Mouse (Mus musculus) hindbrain, embryonic 13.5 days (tissue): Measurements from ENCODE around the gene Tbc1d25. TPM values are rescaled to one million over a fixed set of nuclear protein-coding genes. Genes with fewer than 3 reads are reported as not detected.

Source experiments
- ATAC-seq: fragments of 200-750 bp; cut with Nextera tagmentation; 2 replicates; pipeline ENCODE4 v1.8.0; 2017; ENCODE audit warnings: moderate TSS enrichment; ENCODE audit not compliant: low FRiP score
- H3K27ac ChIP-seq: fragments of 300-500 bp; sonication (generic); 2 replicates; pipeline ENCODE4 v1.5.1; 2015; ENCODE audit warnings: inconsistent platforms, mild to moderate bottlenecking, moderate library complexity
- H3K27me3 ChIP-seq: fragments of 300-500 bp; sonication (generic); 2 replicates; pipeline ENCODE4 v1.6.1; 2015; ENCODE audit warnings: mild to moderate bottlenecking, inconsistent platforms
- H3K36me3 ChIP-seq: fragments of 300-500 bp; sonication (generic); 2 replicates; pipeline ENCODE4 v1.6.1; 2015; ENCODE audit warnings: mild to moderate bottlenecking, inconsistent platforms
- H3K4me1 ChIP-seq: fragments of 300-500 bp; sonication (generic); replicated peaks from 2 replicates; pipeline ENCODE4 v1.6.1; 2015; ENCODE audit warnings: inconsistent platforms
- H3K4me2 ChIP-seq: fragments of 300-500 bp; sonication (generic); 2 replicates; pipeline ENCODE4 v1.6.1; 2015; ENCODE audit warnings: inconsistent platforms, mild to moderate bottlenecking, moderate library complexity
- H3K4me3 ChIP-seq: fragments of 300-500 bp; sonication (generic); 2 replicates; pipeline ENCODE4 v1.5.1; 2015; ENCODE audit warnings: mild to moderate bottlenecking, inconsistent platforms
- H3K9ac ChIP-seq: fragments of 300-500 bp; sonication (generic); 2 replicates; pipeline ENCODE4 v1.6.1; 2015; ENCODE audit warnings: mild to moderate bottlenecking, inconsistent platforms
- H3K9me3 ChIP-seq: fragments of 300-500 bp; sonication (generic); 2 replicates; pipeline ENCODE4 v1.6.1; 2016; ENCODE audit warnings: inconsistent platforms
- WGBS: fragments of 180-500 bp; shearing (Covaris S2); methylation state at CpG from one replicate; pipeline ENCODE4 v1.1.7; 2015; 5-methylcytosine and 5-hydroxymethylcytosine counted together
- polyA plus RNA-seq: library from polyadenylated mRNA; unstranded; fragments of >200 nt; fragmentation: Nextera tagmentation; extraction: Ambion mirVana; gene quantifications from 2 replicates; pipeline ENCODE4 v1.2.1, GENCODE M21; 2015

Tbc1d25 gene
- polyA plus RNA-seq, 1 experiment from 2014 or later, result 19.8 TPM

DNA sequence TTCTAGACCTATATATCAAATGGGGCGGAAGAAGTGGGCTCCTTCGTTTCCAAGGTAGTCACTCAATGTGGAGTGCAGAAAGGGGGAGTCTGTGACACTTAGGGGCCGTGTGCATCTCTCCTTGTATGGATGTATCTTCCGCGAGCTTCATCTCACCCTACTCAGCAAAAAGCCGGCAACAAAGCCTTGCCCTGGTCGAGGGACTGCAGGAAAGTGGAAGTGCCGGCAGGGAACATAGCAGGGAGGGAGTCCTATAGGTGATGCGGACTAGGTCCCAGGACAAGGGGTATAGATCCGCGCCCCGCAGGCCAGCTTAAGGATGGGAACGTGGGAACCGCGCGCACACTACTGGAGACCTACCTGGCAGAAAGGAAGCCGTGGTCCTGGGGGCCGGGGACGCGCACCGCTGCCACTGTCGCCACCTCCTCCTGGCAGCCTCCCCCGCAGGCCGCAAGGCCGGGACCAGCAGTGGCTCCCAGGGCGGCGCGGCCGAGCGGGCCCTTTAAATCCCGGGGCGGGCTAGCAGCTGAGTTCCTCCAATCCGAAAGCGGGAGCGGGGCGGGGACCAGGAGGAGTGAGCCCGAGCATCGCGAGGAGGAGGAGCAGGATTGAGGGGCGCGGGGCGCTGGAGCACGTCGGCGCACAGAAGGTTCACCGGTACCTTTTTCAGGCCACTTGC, 30.2 kb upstream of the Tbc1d25 start, which contains the start of gene Porcn:
TSS of gene Porcn (minus strand) at position 511 of the 679 bp plus-strand sequence.
- H3K27ac ChIP-seq, result peak within 1 kb of the TSS; percentile 70
- no peaks in the 10 kb centered on the region for H3K27me3 ChIP-seq
- peak within 1 kb of the TSS; percentile 53 for H3K4me3 ChIP-seq
- H3K4me2 ChIP-seq, result peak within 1 kb of the TSS; percentile 58
- H3K4me1 ChIP-seq, result peaks cover 10% of the 10 kb centered on the region
- no peaks in the 10 kb centered on the region; the same call in 1 of the 2 replicates for H3K9me3 ChIP-seq
- peaks cover 12% of the 10 kb centered on the region; the same call in 1 of the 2 replicates for H3K36me3 ChIP-seq
- 21% methylated on average over 31 of the region's 46 CpGs for WGBS
- H3K9ac ChIP-seq, result peak within 1 kb of the TSS; percentile 74
- peak; percentile 95 for ATAC-seq

DNA sequence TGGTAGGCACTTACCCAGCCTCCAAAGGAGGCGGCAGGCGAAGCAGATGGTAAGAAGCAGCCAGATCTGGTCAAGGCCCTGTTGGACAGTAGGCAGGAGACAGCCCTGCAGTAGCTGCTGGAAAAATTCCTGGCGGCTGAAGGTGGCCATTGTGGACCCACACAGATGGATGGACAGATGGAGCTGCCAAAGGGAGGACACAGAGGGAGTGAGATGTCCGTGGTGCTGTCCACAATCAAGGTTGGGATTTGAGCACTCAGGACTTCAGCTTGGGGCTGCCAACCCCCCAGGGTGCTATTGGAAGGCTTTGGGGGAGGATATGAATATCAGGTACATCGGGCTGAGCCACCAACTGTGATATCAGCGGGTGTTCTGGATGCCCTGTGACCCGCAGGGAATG, 29.6 kb upstream of the Tbc1d25 start:
- peak; percentile 10; the same call in 1 of the 2 replicates for ATAC-seq
- H3K4me1 ChIP-seq, result peaks cover 10% of the 10 kb centered on the region
- H3K4me2 ChIP-seq, result peak overlapping the region; percentile 58
- H3K27ac ChIP-seq, result peak overlapping the region; percentile 70; the same call in 1 of the 2 replicates
- H3K4me3 ChIP-seq, result peak overlapping the region; percentile 53
- peak overlapping the region; percentile 74 for H3K9ac ChIP-seq
- H3K36me3 ChIP-seq, result peaks cover 18% of the 10 kb centered on the region; the same call in 1 of the 2 replicates
- no peaks in the 10 kb centered on the region for H3K27me3 ChIP-seq
- 37% methylated on average over 7 of the region's 7 CpGs for WGBS
- H3K9me3 ChIP-seq, result no peaks in the 10 kb centered on the region; the same call in 1 of the 2 replicates

DNA sequence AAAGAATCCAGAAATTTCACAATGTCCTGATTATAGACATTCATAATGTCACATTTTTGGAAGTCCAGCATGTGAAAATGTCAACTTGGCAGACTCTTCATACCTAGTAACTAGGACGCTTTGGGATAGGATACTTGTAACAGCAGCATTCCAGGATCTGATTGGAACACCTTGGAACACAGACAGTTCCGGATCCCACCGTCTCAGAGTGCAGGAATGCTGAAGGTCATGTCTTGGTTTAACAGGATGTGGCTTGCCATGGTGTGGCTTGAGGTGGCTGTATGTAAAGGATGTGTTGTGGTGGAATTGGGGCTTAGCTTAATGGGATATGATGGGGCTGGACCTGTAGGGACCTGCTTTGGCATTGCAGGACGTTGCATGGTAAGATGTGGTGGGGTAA, 29.1 kb upstream of the Tbc1d25 start:
- peak overlapping the region; percentile 53 for H3K4me3 ChIP-seq
- H3K36me3 ChIP-seq, result peaks cover 18% of the 10 kb centered on the region; the same call in 1 of the 2 replicates
- ATAC-seq, result no peak
- H3K9ac ChIP-seq, result peak overlapping the region; percentile 74; the same call in 1 of the 2 replicates
- H3K9me3 ChIP-seq, result no peaks in the 10 kb centered on the region; the same call in 1 of the 2 replicates
- 74% methylated on average over 4 of the region's 4 CpGs for WGBS
- H3K4me1 ChIP-seq, result peaks cover 10% of the 10 kb centered on the region
- no peak overlapping the region for H3K27ac ChIP-seq
- H3K27me3 ChIP-seq, result no peaks in the 10 kb centered on the region
- peak overlapping the region; percentile 58 for H3K4me2 ChIP-seq

DNA sequence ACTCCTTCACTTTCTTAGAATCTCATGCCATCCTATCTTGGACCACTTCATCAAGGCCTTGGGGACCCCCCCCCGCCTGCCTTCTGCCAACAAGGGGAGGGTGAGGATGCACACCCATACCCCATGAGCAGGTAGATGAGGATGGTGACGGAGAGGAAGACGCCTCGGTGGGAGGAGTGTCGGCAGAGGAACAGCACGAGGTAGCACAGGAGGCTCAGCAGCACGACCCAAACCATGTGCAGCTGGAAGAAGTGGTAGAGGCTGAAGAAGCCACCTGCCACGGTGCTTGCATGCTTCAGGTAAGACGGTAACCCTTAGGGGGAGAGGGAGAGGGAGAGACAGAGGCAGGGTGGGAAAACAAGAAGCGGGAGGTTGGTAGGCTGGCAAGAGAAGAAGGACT, 28.1 kb upstream of the Tbc1d25 start:
- WGBS, result 90% methylated on average over 10 of the region's 10 CpGs
- H3K27me3 ChIP-seq, result no peaks in the 10 kb centered on the region
- H3K4me1 ChIP-seq, result peaks cover 10% of the 10 kb centered on the region
- no peaks in the 10 kb centered on the region; the same call in 1 of the 2 replicates for H3K9me3 ChIP-seq
- H3K27ac ChIP-seq, result no peak overlapping the region
- H3K36me3 ChIP-seq, result peaks cover 24% of the 10 kb centered on the region
- no peak overlapping the region for H3K4me3 ChIP-seq
- no peak overlapping the region for H3K9ac ChIP-seq
- no peak for ATAC-seq
- H3K4me2 ChIP-seq, result no peak overlapping the region

- H3K9me3 ChIP-seq, result no peaks in the 10 kb centered on the region; the same call in 1 of the 2 replicates
- 88% methylated on average over 14 of the region's 14 CpGs for WGBS
- H3K4me2 ChIP-seq, result no peak overlapping the region
- no peak overlapping the region for H3K4me3 ChIP-seq
- no peak overlapping the region for H3K9ac ChIP-seq
- no peak for ATAC-seq
- H3K36me3 ChIP-seq, result peaks cover 30% of the 10 kb centered on the region
- H3K4me1 ChIP-seq, result peaks cover 10% of the 10 kb centered on the region
- H3K27me3 ChIP-seq, result no peaks in the 10 kb centered on the region
- no peak overlapping the region for H3K27ac ChIP-seq
These were observed 27.1 kb upstream of the Tbc1d25 start for GRCm38 (mm10) chrX:8203105-8203504.

GRCm38 (mm10) chrX:8193419-8193723, 17.4 kb upstream of the Tbc1d25 start, which contains the start of gene Ebp:
Ebp (minus strand) TSS chrX:8193512.
- 26% methylated on average over 10 of the region's 10 CpGs for WGBS
- H3K9ac ChIP-seq, result peak within 1 kb of the TSS; percentile 67
- peak within 1 kb of the TSS; percentile 51 for H3K4me3 ChIP-seq
- peak within 1 kb of the TSS; percentile 79 for H3K27ac ChIP-seq
- peaks cover 8% of the 10 kb centered on the region; the same call in 1 of the 2 replicates for H3K4me1 ChIP-seq
- ATAC-seq, result peak; percentile 71
- no peaks in the 10 kb centered on the region; the same call in 1 of the 2 replicates for H3K36me3 ChIP-seq
- H3K4me2 ChIP-seq, result peak within 1 kb of the TSS; percentile 60
- H3K9me3 ChIP-seq, result no peaks in the 10 kb centered on the region
- no peaks in the 10 kb centered on the region for H3K27me3 ChIP-seq

- no peaks in the 10 kb centered on the region for H3K9me3 ChIP-seq
- 18% methylated on average over 38 of the region's 38 CpGs for WGBS
- peak overlapping the region; percentile 60 for H3K4me2 ChIP-seq
- H3K4me1 ChIP-seq, result peaks cover 8% of the 10 kb centered on the region; the same call in 1 of the 2 replicates
- peak overlapping the region; percentile 51 for H3K4me3 ChIP-seq
- no peaks in the 10 kb centered on the region for H3K27me3 ChIP-seq
- peak overlapping the region; percentile 79 for H3K27ac ChIP-seq
- no peaks in the 10 kb centered on the region for H3K36me3 ChIP-seq
- ATAC-seq, result peak; percentile 97
- peak overlapping the region; percentile 67 for H3K9ac ChIP-seq
These were observed 16.8 kb upstream of the Tbc1d25 start for GRCm38 (mm10) chrX:8192640-8193418.

DNA sequence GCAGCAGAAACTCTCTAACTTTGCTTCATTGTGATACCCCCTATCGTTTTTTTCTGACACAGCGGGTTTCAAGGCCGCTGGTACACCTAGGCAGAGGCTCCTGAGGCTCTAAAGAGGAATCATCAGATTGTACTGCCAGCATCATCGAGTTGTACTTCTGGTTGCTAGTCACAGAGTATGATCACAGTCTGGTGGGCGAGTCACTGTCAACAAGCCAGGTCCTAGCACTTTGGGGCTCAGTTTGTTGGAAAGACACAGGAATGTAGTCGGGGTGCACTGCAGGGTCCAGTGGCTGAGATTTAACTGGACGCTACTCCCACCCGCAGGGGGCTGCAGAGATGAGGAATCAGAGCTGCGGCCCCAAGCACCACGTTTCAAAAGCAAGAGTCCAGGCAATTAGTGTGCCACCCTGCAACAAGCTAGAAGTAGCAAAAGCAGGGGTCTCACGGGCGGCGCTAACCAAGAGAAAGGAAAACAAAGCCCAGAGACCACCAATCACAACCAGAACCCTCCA, 16.2 kb upstream of the Tbc1d25 start:
- 18% methylated on average over 13 of the region's 13 CpGs for WGBS
- no peaks in the 10 kb centered on the region for H3K27me3 ChIP-seq
- H3K36me3 ChIP-seq, result no peaks in the 10 kb centered on the region
- H3K9me3 ChIP-seq, result no peaks in the 10 kb centered on the region
- peak overlapping the region; percentile 51 for H3K4me3 ChIP-seq
- ATAC-seq, result no peak; the same call in 1 of the 2 replicates
- peak overlapping the region; percentile 67 for H3K9ac ChIP-seq
- peak overlapping the region; percentile 60 for H3K4me2 ChIP-seq
- peak overlapping the region; percentile 79 for H3K27ac ChIP-seq
- H3K4me1 ChIP-seq, result peaks cover 8% of the 10 kb centered on the region; the same call in 1 of the 2 replicates

DNA sequence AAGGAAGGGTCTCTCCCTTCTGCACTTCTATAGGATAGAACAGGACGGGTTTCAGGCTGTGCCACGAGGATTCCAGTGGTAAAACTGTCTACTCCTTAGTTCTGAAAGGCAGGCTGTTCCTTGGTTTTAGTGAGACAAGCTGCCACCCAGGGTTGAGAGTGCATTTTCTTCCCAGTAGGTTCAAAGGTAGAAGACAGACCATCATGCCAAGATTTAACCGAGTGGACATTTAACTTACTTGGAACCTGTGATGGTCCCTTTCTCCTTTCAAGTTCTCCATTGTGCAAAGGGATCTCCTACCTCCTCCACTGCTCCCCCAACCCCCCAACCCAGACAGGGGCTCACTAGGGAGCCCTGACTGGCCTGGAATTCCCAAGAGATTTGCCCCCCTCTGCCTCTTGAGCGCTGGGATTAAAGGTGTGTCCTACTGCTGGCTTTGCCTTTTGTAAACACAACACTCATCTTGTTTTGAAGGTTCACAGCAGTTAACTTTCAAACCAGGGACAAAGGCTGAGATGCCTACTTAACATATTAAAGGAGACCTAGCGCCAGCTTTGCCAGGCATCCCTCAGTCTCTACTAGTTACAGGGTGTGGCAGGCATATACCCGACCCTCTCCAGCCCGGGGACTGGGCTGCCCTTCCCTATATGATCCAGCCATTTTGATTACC, 7.0 kb upstream of the Tbc1d25 start:
- no peak overlapping the region for H3K27ac ChIP-seq
- no peak for ATAC-seq
- H3K27me3 ChIP-seq, result no peaks in the 10 kb centered on the region
- H3K9me3 ChIP-seq, result no peaks in the 10 kb centered on the region
- no peak overlapping the region for H3K4me3 ChIP-seq
- no peak overlapping the region for H3K9ac ChIP-seq
- 0 out of 2 replicates have a peak, but pooled peaks cover 6% of the 10 kb centered on the region for H3K36me3 ChIP-seq
- H3K4me1 ChIP-seq, result no peaks in the 10 kb centered on the region
- WGBS, result 19% methylated on average over 7 of the region's 7 CpGs
- no peak overlapping the region for H3K4me2 ChIP-seq

DNA sequence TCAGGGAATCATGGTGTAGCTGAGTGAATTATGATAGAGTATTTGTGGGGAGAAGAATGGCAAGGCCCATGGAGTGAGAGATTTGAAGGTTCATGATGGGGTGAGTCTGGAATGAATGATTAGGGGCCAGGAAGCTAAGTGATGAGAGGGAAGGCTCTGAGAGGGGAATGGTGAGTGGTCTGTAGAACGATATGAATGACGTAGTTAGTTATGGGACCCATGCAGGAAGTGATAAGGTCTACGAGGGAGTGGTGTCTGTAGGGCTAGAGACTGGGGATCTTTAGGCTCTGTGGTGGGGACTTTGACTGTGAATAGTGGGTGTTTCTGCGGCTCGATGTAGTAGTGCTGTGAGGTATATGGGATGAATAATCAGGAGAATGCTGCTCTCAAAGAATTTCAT, 3.7 kb upstream of the Tbc1d25 start:
- Histone ChIP-seq H3K36me3 (no peaks in the 10 kb centered on the region), H3K4me2 (no peak overlapping the region), H3K27ac (no peak overlapping the region), H3K4me1 (peaks cover 5% of the 10 kb centered on the region), H3K4me3 (no peak overlapping the region), H3K9ac (no peak overlapping the region), H3K9me3 (no peaks in the 10 kb centered on the region), H3K27me3 (no peaks in the 10 kb centered on the region)
- no peak for ATAC-seq
- WGBS, result 93% methylated on average over 5 of the region's 5 CpGs

GRCm38 (mm10) chrX:8178871-8179270, 2.9 kb upstream of the Tbc1d25 start:
- 92% methylated on average over 2 of the region's 2 CpGs for WGBS
- Histone ChIP-seq H3K4me2 (no peak overlapping the region), H3K4me1 (peaks cover 11% of the 10 kb centered on the region)

DNA sequence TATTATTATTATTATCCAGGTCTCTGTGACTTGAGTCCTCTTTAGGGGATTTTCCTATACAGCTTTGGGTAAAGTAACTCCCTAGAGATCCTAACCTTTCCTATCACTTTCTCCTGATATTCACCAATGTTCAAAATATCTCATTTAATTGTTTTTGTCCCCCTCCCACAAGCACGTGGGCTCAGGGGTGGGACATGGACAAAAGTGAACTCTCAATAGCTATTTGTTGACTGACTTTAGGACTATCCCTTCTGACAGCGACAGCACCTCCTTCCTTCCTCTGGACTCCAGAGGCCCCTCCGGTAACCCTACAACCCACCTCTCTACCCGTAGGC, 845 bp downstream of the Tbc1d25 start:
- WGBS, result 19% methylated on average over 4 of the region's 4 CpGs
- Histone ChIP-seq H3K4me2 (peak overlapping the region; percentile 56), H3K27me3 (no peaks in the 10 kb centered on the region), H3K9ac (peak overlapping the region; percentile 64), H3K36me3 (peaks cover 9% of the 10 kb centered on the region), H3K4me3 (peak overlapping the region; percentile 48), H3K27ac (no peak overlapping the region), H3K9me3 (no peaks in the 10 kb centered on the region), H3K4me1 (peaks cover 11% of the 10 kb centered on the region)
- ATAC-seq, result no peak; the same call in 1 of the 2 replicates

More at GRCm38 (mm10) chrX:8178871-8179270, 2.9 kb upstream of the Tbc1d25 start:
- no peak overlapping the region for H3K4me3 ChIP-seq
- no peak overlapping the region for H3K9ac ChIP-seq
- no peak for ATAC-seq
- H3K27me3 ChIP-seq, result no peaks in the 10 kb centered on the region
- no peak overlapping the region for H3K27ac ChIP-seq
- no peaks in the 10 kb centered on the region for H3K9me3 ChIP-seq
- H3K36me3 ChIP-seq, result no peaks in the 10 kb centered on the region
